Mouse (Mus musculus) inflammation-experienced regulatory T-cells, adult 16 weeks (primary cell): ENCODE data around the gene Lrrc58. TPM values are rescaled to one million over a fixed set of nuclear protein-coding genes. Genes with fewer than 3 reads are reported as not detected.

ENCODE experiments used
- polyA plus RNA-seq: library from polyadenylated mRNA; unstranded; fragments of 100-300 nt; shearing (Covaris generic); gene quantifications from one replicate; pipeline ENCODE4 v1.2.1, GENCODE M21; 2017

Gene Lrrc58
- 10.6 TPM for polyA plus RNA-seq

GRCm38 (mm10) chr16:37867791-37868505 is at the start of gene Lrrc58:
Gene Lrrc58 (plus strand): TSS chr16:37868389.

GRCm38 (mm10) chr16:37861029-37861428 is 7.2 kb upstream of the Lrrc58 start, which contains the start of gene Gm36028:
Gene Gm36028 (minus strand): TSS chr16:37861146.

GRCm38 (mm10) chr16:37916138-37916817 is 48.1 kb downstream of the Lrrc58 start, which contains the start of gene Gpr156:
Gene Gpr156 (plus strand): TSS chr16:37916496.

Other genes with a start within 250 kb of the Lrrc58 start
- 63.2 TPM for gene Ndufb4, start 213.9 kb upstream of the Lrrc58 start, polyA plus RNA-seq
- gene Fstl1, start 91.5 kb upstream of the Lrrc58 start, polyA plus RNA-seq = 0.24 TPM
- not detected for gene Gm36028, start 7.2 kb upstream of the Lrrc58 start, polyA plus RNA-seq
- gene Gpr156, start 48.1 kb downstream of the Lrrc58 start, polyA plus RNA-seq = not detected
- gene Gsk3b, start 220.6 kb downstream of the Lrrc58 start, polyA plus RNA-seq = 11.7 TPM